Mouse (Mus musculus): ENCODE results near the gene Man2a1.

DNA sequence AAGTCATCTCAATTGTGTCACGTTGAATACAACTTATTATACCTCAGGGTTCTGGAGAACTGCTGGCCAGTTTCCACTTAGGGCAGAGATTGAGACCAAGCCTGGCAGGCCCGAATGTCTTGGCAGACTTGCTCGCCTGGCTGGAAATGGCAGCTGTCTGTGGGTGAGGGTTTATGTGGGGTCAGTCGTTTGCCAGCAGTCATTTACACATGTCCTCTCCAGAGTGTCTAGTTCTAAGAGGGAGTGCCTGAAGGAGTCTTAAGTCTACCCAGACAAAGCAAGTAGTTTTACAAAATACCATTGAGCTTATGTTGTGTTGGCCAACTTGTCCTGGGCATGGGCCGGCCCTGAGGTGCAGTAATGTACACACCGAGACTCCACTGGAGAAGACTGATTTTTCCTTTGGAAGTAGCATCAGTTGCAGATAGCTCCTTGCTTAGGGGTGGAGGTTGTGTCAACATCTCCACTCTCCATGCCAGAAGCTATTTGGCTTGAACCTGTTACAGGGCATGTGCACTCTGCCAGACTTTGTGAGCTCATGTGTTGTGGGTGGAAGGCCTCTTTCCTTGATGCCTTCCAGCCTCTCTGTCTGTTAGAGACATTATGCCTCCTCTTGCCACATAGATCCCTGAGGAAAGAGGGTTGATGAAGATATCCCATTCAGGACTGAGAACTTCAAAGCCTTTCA, 84.8 kb downstream of the Man2a1 start:
- TF ChIP-seq POLR2A (IDR thresholded peaks at IDR 0.05; ENCODE audit: control insufficient read depth, extremely low read depth, insufficient read depth, low read length, poor library complexity) (no peak), CTCF (IDR thresholded peaks at IDR 0.05; ENCODE audit: borderline replicate concordance, control insufficient read depth, extremely low read depth, insufficient read depth, low read length, poor library complexity) (no peak)
